Mouse (Mus musculus) embryonic facial prominence, embryonic 14.5 days (tissue): ENCODE data around the gene Shmt2. TPM values are rescaled to one million over a fixed set of nuclear protein-coding genes. Genes with fewer than 3 reads are reported as not detected.
A peak's percentile ranks its signal among the peaks of the same experiment; 100 is the strongest.

Source experiments
- ATAC-seq: fragments of 200-750 bp; cut with Nextera tagmentation; 2 replicates; pipeline ENCODE4 v1.8.0; 2017; ENCODE audit warnings: low read depth, moderate number of reproducible peaks, moderate TSS enrichment
- DNase-seq: peaks from one replicate; pipeline ENCODE4 v3.0.0-alpha.2; 2015; ENCODE audit warnings: low spot score
- H3K27ac ChIP-seq: fragments of 300-500 bp; sonication (generic); replicated peaks from 2 replicates; pipeline ENCODE4 v1.5.1; 2014; ENCODE audit warnings: low read depth, mild to moderate bottlenecking, low read length, moderate library complexity
- H3K27me3 ChIP-seq: fragments of 300-500 bp; sonication (generic); replicated peaks from 2 replicates; pipeline ENCODE4 v1.6.1; 2014; ENCODE audit warnings: low read length; ENCODE audit not compliant: control insufficient read depth, insufficient read depth
- H3K36me3 ChIP-seq: fragments of 300-500 bp; sonication (generic); 2 replicates; pipeline ENCODE4 v1.6.1; 2014; ENCODE audit warnings: low read length, mixed read lengths; ENCODE audit not compliant: control insufficient read depth, insufficient read depth
- H3K4me1 ChIP-seq: fragments of 300-500 bp; sonication (generic); 2 replicates; pipeline ENCODE4 v1.6.1; 2014; ENCODE audit warnings: antibody characterized with exemption, low read length; ENCODE audit not compliant: control insufficient read depth, insufficient read depth
- H3K4me2 ChIP-seq: fragments of 300-500 bp; sonication (generic); 2 replicates; pipeline ENCODE4 v1.6.1; 2014; ENCODE audit warnings: low read depth, mild to moderate bottlenecking, low read length, moderate library complexity, mixed read lengths
- H3K4me3 ChIP-seq: fragments of 300-500 bp; sonication (generic); 2 replicates; pipeline ENCODE4 v1.5.1; 2014; ENCODE audit warnings: low read depth, mild to moderate bottlenecking, low read length
- H3K9ac ChIP-seq: fragments of 300-500 bp; sonication (generic); 2 replicates; pipeline ENCODE4 v1.6.1; 2014; ENCODE audit warnings: low read depth, mild to moderate bottlenecking, low read length, moderate library complexity, mixed read lengths
- H3K9me3 ChIP-seq: fragments of 300-500 bp; sonication (generic); 2 replicates; pipeline ENCODE4 v1.6.1; 2016; ENCODE audit warnings: low read length; ENCODE audit not compliant: control insufficient read depth
- WGBS: fragments of 180-500 bp; shearing (Covaris S2); extraction: QIAGEN DNeasy Blood & Tissue Kit; methylation state at CpG from one replicate; pipeline ENCODE4 v1.1.7; 2014; 5-methylcytosine and 5-hydroxymethylcytosine counted together
- polyA plus RNA-seq: library from polyadenylated mRNA; unstranded; fragments of >200 nt; fragmentation: Nextera tagmentation; extraction: Ambion mirVana; gene quantifications from 2 replicates; pipeline ENCODE4 v1.2.1, GENCODE M21; 2014

Shmt2 gene
- polyA plus RNA-seq, 1 experiment from 2014 or later = 80.0 TPM

DNA sequence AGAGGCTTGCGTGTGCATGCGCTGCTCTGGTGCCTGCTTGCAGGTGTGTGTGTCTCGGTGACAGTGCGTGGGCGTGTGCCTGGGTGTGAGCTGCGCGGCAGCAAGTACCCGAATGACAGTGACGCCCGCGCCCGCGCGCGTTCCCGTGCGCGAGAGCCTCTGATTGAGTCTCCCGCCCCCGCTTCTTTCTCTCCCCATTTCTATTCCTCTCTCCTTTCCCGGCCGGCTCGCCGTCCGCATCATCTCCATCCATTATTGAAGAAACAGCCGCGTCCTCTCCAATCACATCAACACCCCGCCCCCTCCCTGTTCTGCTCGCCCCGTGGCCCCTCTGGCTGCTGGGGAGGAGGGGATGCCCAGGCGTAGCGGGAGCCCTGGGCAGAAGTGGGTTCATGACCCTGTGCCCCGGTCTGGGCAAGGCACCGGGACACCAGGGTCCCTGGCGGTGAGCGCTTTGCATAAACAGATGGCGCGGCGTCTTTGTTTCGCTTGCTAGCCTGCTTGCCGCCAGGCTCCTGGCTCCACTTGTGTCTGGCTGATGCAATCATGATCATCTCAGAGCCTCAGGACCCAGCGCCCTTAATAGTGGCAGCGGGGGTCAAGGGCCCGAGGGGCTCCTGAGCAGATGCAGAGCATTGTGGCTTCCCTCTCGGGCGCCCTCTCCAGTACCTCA is 10.5 kb downstream of the Shmt2 start:
- no peak overlapping the region; the same call in 1 of the 2 replicates for H3K27ac ChIP-seq
- peaks cover 89% of the 10 kb centered on the region for H3K27me3 ChIP-seq
- H3K9ac ChIP-seq = peak overlapping the region; percentile 57
- no peaks in the 10 kb centered on the region for H3K36me3 ChIP-seq
- H3K4me1 ChIP-seq = peaks cover 52% of the 10 kb centered on the region
- 1% methylated on average over 40 of the region's 46 CpGs for WGBS
- H3K9me3 ChIP-seq = no peaks in the 10 kb centered on the region
- DNase-seq = peak; percentile 71
- peak overlapping the region; percentile 49 for H3K4me3 ChIP-seq
- ATAC-seq = 0 out of 2 replicates have a peak, but pooled peaks have one; percentile 4
- peak overlapping the region; percentile 95 for H3K4me2 ChIP-seq

DNA sequence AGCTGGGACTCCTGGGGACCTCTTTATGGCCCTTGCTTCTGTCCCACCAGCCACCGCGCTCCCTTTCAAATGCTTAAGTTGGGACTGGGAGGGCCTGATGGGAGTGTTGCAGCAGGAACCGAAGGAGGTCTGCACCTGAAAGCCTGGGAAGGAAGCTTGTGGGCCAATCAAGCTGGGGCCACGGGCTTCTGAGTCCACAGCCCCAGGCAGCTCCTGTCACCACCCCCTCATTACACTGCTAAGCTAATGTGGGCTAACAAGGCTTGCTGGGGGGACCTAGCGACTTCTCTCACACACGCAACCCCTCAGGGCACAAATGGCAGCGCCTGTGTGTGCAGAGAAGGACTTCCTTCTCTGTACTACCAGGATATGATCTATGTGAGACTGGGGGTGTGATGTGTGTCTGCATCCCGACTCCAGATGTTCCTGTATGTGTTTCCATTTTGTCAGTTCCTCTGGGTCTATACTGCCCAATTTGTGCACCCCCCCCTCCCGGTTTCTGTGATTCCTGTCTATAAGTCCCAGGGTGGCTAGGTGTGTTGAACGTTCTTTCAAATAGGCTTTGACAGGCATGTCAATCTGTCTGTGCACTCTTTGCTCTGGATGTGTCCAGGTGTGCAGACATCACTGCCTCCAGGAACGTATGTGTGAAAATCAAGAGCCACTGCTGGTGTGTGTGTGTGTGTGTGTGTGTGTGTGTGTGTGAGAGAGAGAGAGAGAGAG is 11.2 kb downstream of the Shmt2 start:
- no peaks in the 10 kb centered on the region for H3K9me3 ChIP-seq
- H3K27ac ChIP-seq = no peak overlapping the region
- no peak overlapping the region; the same call in 1 of the 2 replicates for H3K9ac ChIP-seq
- DNase-seq (peak; percentile 35), ATAC-seq (no peak)
- peak overlapping the region; percentile 95 for H3K4me2 ChIP-seq
- 13% methylated on average over 10 of the region's 11 CpGs for WGBS
- peaks cover 46% of the 10 kb centered on the region for H3K4me1 ChIP-seq
- H3K27me3 ChIP-seq = peaks cover 86% of the 10 kb centered on the region
- H3K36me3 ChIP-seq = no peaks in the 10 kb centered on the region
- H3K4me3 ChIP-seq = peak overlapping the region; percentile 49

DNA sequence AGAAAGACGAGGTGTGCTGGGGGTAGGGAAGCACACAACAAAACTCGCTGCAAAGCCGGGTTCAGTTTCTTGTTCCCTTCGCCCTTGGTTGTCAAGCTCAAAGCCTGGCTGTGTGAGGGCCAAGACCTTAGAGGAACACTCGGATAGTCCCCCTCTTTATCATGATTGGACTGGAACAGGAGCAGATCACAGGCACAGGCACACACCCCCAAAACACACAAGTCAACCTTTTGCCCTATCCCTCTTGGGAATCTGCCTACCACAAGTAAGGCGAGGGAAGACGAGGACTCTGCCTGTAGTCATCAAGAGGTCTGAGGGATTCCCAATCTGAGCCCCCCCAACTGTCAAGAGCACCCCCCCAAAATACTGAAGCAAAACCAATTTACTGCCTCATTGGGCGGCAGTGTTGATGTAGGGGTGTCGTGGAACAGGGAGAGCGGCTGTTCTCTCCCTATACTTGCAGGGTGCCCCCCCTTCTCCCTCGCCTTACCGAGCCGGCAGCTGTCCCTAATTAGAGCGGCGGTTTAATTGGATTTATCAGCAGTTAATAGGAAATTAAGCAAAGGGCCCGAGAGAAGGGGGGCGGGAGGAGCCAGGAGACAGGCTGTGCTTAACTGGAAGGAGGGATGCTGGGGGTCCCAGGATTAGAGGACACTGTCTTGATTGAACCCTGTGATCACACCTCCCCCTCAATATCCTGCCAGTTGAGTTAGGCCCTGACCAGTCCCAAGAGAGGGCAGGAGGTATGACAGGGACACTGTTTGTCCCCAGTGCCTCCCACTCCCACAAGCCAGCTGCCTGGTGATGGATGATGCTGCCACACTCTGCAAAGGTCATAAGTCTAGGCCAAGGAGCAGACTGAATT is 12.2 kb downstream of the Shmt2 start:
- no peak overlapping the region for H3K9ac ChIP-seq
- WGBS = 15% methylated on average over 17 of the region's 17 CpGs
- peaks cover 43% of the 10 kb centered on the region for H3K4me1 ChIP-seq
- no peak overlapping the region for H3K27ac ChIP-seq
- H3K4me3 ChIP-seq = peak overlapping the region; percentile 37
- ATAC-seq (no peak), DNase-seq (peak; percentile 42)
- H3K36me3 ChIP-seq = no peaks in the 10 kb centered on the region
- H3K4me2 ChIP-seq = peak overlapping the region; percentile 62
- H3K9me3 ChIP-seq = no peaks in the 10 kb centered on the region
- peaks cover 77% of the 10 kb centered on the region for H3K27me3 ChIP-seq

DNA sequence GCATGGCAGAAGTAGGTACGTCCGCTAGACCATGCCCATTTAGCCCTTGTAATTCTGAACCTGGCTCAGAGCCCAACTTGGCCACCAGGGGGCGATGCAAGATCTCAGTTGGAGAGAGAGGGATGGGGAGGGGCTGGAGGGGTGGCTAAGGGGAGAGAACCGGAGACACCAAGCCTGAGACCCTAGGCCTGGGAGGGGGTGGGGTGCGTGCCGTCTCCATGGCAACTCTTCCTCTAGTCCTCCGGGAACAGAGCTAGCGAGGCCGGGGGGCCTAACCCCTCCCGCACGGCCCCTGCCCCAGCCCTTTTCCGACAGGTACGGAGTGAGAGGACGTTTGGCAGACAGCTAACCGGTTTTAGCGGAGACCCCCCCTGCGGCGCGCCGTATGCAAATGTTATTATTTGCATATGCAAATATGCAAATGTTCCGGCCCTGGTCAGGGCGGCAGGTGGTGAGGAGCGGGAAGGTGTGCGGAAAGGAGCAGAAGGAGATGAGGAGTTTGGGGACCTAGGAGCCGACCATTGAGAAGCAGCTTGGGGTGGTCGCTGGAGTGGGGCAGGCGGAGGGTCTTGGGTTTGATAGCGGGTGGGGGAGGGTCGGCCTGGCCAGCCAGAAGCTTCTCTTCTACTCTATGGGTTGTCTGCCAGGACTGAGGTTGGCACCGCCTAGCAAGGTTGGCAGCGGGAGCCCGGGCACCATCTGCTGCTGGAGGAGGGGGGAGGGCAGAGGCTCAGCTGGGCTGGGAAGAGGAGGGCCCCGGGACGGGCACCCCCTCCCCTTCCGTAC is 13.0 kb downstream of the Shmt2 start:
- Histone ChIP-seq H3K9ac (peak overlapping the region; percentile 11; the same call in 1 of the 2 replicates), H3K36me3 (peaks cover 5% of the 10 kb centered on the region), H3K4me3 (peak overlapping the region; percentile 37), H3K4me2 (peak overlapping the region; percentile 62), H3K27ac (no peak overlapping the region), H3K27me3 (peaks cover 68% of the 10 kb centered on the region), H3K9me3 (no peaks in the 10 kb centered on the region), H3K4me1 (peaks cover 41% of the 10 kb centered on the region)
- peak; percentile 91 for DNase-seq
- WGBS = 0% methylated on average over 32 of the region's 35 CpGs
- peak; percentile 41 for ATAC-seq

DNA sequence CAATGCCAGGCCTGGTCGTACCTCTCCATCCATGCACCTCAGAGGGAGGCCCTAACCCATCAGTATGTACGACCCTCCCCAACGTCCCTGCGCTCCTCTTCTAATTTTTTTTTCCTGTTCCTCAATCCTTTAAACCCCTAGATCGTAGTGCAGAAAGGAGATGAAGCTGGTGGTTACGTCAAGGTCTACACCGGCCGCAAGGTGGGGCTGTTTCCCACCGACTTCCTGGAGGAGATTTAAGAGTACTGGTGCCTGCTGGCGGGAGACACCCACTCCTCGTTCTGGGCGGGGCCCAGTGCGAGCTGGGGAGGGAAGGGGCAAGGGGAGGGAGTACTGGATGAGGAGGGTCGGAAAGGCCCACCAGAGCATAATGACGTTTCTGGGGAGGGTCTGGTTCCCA is 14.0 kb downstream of the Shmt2 start:
- peak overlapping the region; percentile 62 for H3K4me2 ChIP-seq
- no peaks in the 10 kb centered on the region for H3K9me3 ChIP-seq
- H3K36me3 ChIP-seq = peaks cover 13% of the 10 kb centered on the region
- DNase-seq (peak; percentile 72), ATAC-seq (0 out of 2 replicates have a peak, but pooled peaks have one; percentile 0)
- no peak overlapping the region for H3K27ac ChIP-seq
- 4% methylated on average over 15 of the region's 15 CpGs for WGBS
- H3K27me3 ChIP-seq = peaks cover 58% of the 10 kb centered on the region
- H3K4me3 ChIP-seq = peak overlapping the region; percentile 37; the same call in 1 of the 2 replicates
- H3K9ac ChIP-seq = no peak overlapping the region
- H3K4me1 ChIP-seq = peaks cover 31% of the 10 kb centered on the region

DNA sequence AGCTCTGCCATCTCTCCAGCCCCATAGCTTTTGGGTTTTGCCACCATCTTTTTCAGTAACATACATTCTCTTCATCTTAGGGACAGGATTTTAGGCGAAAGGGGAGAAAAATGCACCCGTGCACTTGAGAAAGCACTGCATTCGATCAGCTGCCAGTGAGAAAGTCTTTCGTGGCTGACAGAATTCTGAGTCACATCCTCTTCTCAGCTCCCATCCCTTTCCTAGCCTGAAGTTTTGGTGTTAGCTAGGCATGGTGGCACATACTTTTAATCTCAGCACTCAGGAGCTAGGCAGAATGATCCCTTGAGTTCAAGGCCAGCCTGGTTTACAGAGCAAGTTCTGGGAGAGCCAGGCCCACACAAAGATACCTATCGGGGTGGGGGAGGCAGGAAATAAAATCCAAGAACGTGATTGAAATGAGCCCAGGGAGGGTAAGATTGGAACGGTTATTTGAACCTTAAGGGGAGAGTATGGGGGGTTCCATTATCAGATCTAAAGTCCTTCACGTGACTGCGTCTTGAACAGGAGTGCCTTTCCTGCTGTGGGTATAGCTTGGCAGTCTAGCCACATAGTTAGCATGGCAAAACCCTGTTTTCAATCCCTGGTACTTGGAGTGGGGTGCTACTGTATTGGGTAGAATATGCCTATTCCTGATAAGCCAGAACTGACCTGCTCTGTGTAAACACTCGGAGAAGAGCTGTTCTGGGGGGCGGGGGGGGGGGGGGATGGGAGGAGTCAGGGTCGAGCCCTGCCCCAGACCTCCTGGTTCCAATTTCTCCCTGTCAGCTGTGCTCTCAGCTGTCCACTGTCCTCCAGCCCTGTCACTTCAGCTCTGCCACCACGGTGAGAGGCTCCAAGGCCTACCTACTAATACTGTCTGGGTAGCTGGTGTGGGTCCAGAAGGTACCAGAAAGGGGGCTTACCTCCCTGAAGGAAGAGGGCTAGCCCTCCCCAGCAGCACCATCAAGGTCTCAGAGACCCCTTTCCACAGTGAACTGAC is 21.1 kb downstream of the Shmt2 start, which contains the start of gene Stac3:
TSS of gene Stac3 (plus strand) at position 793 of the 1,000 bp plus-strand sequence.
- peak; percentile 54; the same call in 1 of the 2 replicates for ATAC-seq
- peaks cover 52% of the 10 kb centered on the region for H3K36me3 ChIP-seq
- no peak within 1 kb of the TSS for H3K4me2 ChIP-seq

DNA sequence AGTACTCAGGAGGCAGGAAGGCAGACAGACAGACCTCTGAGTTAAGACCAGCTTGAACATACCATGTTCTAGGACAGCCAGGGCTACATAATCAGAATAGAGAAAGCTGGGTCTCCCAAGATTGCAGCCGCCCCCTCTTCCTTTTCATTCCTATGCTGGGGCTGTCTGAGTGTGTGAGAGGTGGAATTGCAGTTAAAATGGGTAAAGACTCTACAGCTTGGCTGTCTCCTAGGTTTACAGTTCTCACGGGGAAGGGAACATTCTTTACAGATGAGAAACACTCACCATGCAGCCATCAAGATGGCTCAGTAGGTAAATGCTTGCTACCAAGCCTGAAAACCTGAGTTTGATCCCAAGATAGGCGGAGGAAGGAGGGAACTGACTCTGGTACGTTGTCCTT is 22.2 kb downstream of the Shmt2 start:
- ATAC-seq = no peak
- no peak overlapping the region for H3K27ac ChIP-seq
- no peak overlapping the region for H3K4me2 ChIP-seq
- DNase-seq = no peak
- 76% methylated on average over 4 of the region's 4 CpGs for WGBS
- no peaks in the 10 kb centered on the region for H3K27me3 ChIP-seq
- no peak overlapping the region for H3K9ac ChIP-seq
- no peaks in the 10 kb centered on the region for H3K9me3 ChIP-seq
- H3K4me1 ChIP-seq = no peaks in the 10 kb centered on the region
- peaks cover 63% of the 10 kb centered on the region for H3K36me3 ChIP-seq
- no peak overlapping the region for H3K4me3 ChIP-seq

More for the DNA sequence above, 21.1 kb downstream of the Shmt2 start, which contains the start of gene Stac3:
- Histone ChIP-seq H3K9me3 (no peaks in the 10 kb centered on the region), H3K4me3 (no peak within 1 kb of the TSS), H3K9ac (no peak within 1 kb of the TSS), H3K27ac (no peak within 1 kb of the TSS), H3K4me1 (no peaks in the 10 kb centered on the region), H3K27me3 (no peaks in the 10 kb centered on the region)
- WGBS = 61% methylated on average over 13 of the region's 13 CpGs
- DNase-seq = peak; percentile 37
